Mouse (Mus musculus) MEL (cell line): ENCODE data around the gene Baz2a.
"Not testable (repeated sequence)": the region's sequence is repeated elsewhere in the genome, so short reads cannot be mapped to it uniquely, and the experiment has no call there.

Experiments
- CHD1 ChIP-seq: IDR thresholded peaks from 2 replicates; pipeline ENCODE4 v1.6.1; 2012; ENCODE audit warnings: low read depth, mild to moderate bottlenecking, inconsistent platforms, low read length, improper control_type of control experiment
- CHD2 ChIP-seq: IDR thresholded peaks from 2 replicates; pipeline ENCODE4 v1.6.1; 2011; ENCODE audit warnings: low read length, improper control_type of control experiment
- CTCF ChIP-seq, 3 experiments: IDR thresholded peaks in 2 of 3; conservative IDR thresholded peaks in 1 of 3; 2 replicates each; pipeline ENCODE4 v1.5.1; 2011 to 2012; ENCODE audit warnings: low read length in 3 of 3, low read depth in 2 of 3, mild to moderate bottlenecking in 2 of 3, improper control_type of control experiment in 1 of 3, inconsistent platforms in 1 of 3, mixed read lengths in 1 of 3, moderate library complexity in 1 of 3; ENCODE audit not compliant: control insufficient read depth in 1 of 3, insufficient read depth in 1 of 3, poor library complexity in 1 of 3, severe bottlenecking in 1 of 3
- EP300 ChIP-seq, 2 experiments: IDR thresholded peaks; 2 replicates each; pipeline ENCODE4 v1.6.1; 2011; ENCODE audit warnings: improper control_type of control experiment in 2 of 2, low read length in 2 of 2, low read depth in 1 of 2, mild to moderate bottlenecking in 1 of 2
- JUND ChIP-seq: IDR thresholded peaks from 2 replicates; pipeline ENCODE4 v1.6.1; 2011; ENCODE audit warnings: low read depth, mild to moderate bottlenecking, improper control_type of control experiment, low read length
- NELFE ChIP-seq: IDR thresholded peaks from 2 replicates; pipeline ENCODE4 v1.6.1; 2011; ENCODE audit warnings: low read depth, low read length, improper control_type of control experiment

DNA sequence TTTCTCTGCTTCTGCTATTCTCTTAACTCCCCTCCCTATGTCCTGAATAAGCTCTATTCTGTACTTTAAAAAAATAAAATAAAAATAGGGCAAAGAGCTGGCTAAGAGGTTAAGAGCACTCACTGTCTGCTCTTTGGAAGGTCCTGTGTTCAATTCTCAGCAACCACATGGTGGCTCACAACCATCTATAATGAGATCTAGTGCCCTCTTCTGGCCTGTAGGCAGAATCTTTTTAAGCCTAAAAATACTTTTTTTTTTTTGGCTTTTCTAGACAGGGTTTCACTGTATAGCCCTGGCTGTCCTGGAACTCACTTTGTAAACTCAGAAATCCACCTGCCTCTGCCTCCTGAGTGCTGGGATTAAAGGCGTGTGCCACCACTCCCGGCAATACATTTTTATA lies 20.9 kb upstream of the Baz2a start:
- TF ChIP-seq CTCF (IDR thresholded peaks at IDR 0.05 in 2 of 3, conservative IDR thresholded peaks at IDR 0.05 in 1 of 3; ENCODE audit: control insufficient read depth in 1 of 3, insufficient read depth in 1 of 3, low read depth in 2 of 3, low read length in 3 of 3, poor library complexity in 1 of 3, severe bottlenecking in 1 of 3), result peak in 1 of 3 experiments; percentile 55; a peak in 3 of 6 replicates
- not testable (repeated sequence) for TF ChIP-seq EP300 (IDR thresholded peaks at IDR 0.05; ENCODE audit: low read depth in 1 of 2, low read length in 2 of 2); JUND; NELFE; CHD2; CHD1
